ENCODE assay signal across 29 mouse cellular contexts in the genomic region with DNA sequence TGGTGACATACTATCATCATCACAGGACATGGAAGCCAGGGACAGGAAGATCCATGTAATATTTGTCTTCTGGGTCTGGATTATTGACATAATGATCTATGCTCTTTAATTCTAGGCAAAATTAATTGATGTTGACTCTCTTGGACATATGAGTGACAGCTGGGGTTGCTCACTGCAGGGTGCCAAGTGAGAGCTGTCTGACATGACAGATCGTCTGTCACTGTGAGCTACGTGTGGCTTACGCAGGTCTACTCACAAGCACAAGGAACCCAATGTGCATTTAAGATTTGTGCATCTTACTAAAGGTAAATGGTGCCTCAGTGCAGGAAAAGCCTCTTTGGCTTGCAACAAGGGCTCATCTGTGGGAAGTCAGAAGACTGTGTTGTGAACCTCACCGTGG.
DNase-seq lines count a peak whose midpoint lies in the region; ATAC-seq and TF ChIP-seq lines count a peak whose summit lies in the region.
"Had no signal": no experiment of that assay in that cellular context is flagged by ENCODE, and none has a peak within 500 bp of the region (broad histone marks: within the 10 kb centered on the region; RNA-seq: fewer than 3 reads in every experiment).

No protein-coding gene starts in this region.

- H3K36me3 ChIP-seq in forebrain, embryonic 13.5 days (ENCODE audit: poor library complexity, severe bottlenecking) = no peaks in the 10 kb centered on the region
- H3K36me3 ChIP-seq in forebrain, embryonic 11.5 days (ENCODE audit: control insufficient read depth, insufficient read depth, low read length) = no peaks in the 10 kb centered on the region
- H3K36me3 ChIP-seq in forebrain, embryonic 16.5 days (ENCODE audit: control insufficient read depth, insufficient read depth) = no peaks in the 10 kb centered on the region
- no peaks in the 10 kb centered on the region for H3K36me3 ChIP-seq in forebrain, embryonic 10.5 days (replicated peaks)
- H3K36me3 ChIP-seq in hindbrain, postnatal 0 days (ENCODE audit: insufficient read depth, low read length) = no peaks in the 10 kb centered on the region
- H3K36me3 ChIP-seq in hindbrain, embryonic 14.5 days (replicated peaks; ENCODE audit: control insufficient read depth, insufficient read depth) = no peaks in the 10 kb centered on the region
- H3K36me3 ChIP-seq: embryonic facial prominence, embryonic 12.5 days; embryonic facial prominence, embryonic 15.5 days; G1E; heart, embryonic 12.5 days; heart, embryonic 15.5 days; hindbrain, embryonic 10.5 days had no signal

- no peak overlapping the region for H3K9ac ChIP-seq in forebrain, embryonic 13.5 days
- no peak overlapping the region for H3K9ac ChIP-seq in forebrain, embryonic 11.5 days (ENCODE audit: low read length)
- H3K9ac ChIP-seq in forebrain, embryonic 16.5 days (replicated peaks; ENCODE audit: low read depth, low read length) = no peak overlapping the region
- no peak overlapping the region for H3K9ac ChIP-seq in hindbrain, postnatal 0 days (replicated peaks; ENCODE audit: low read length)
- no peak overlapping the region for H3K9ac ChIP-seq in hindbrain, embryonic 14.5 days
- H3K9ac ChIP-seq: embryonic facial prominence, embryonic 12.5 days; embryonic facial prominence, embryonic 15.5 days; heart, embryonic 12.5 days; heart, embryonic 15.5 days had no signal

- H3K4me3 ChIP-seq in forebrain, embryonic 13.5 days = no peak overlapping the region
- H3K4me3 ChIP-seq in forebrain, embryonic 11.5 days (ENCODE audit: low read depth, low read length) = no peak overlapping the region
- H3K4me3 ChIP-seq in forebrain, embryonic 16.5 days (replicated peaks; ENCODE audit: low read length) = no peak overlapping the region
- no peak overlapping the region for H3K4me3 ChIP-seq in forebrain, embryonic 10.5 days
- no peak overlapping the region for H3K4me3 ChIP-seq in hindbrain, postnatal 0 days (ENCODE audit: low read length)
- H3K4me3 ChIP-seq in hindbrain, embryonic 14.5 days (replicated peaks; ENCODE audit: low read length) = no peak overlapping the region
- H3K4me3 ChIP-seq: embryonic facial prominence, embryonic 12.5 days; embryonic facial prominence, embryonic 15.5 days; heart, embryonic 12.5 days; heart, embryonic 15.5 days; hindbrain, embryonic 10.5 days had no signal

- H3K27ac ChIP-seq in forebrain, embryonic 13.5 days = 0 out of 2 replicates have a peak overlapping the region, but pooled peaks have one; percentile 36
- H3K27ac ChIP-seq in forebrain, embryonic 11.5 days (ENCODE audit: low read depth, low read length) = no peak overlapping the region
- no peak overlapping the region for H3K27ac ChIP-seq in forebrain, embryonic 16.5 days (ENCODE audit: low read length)
- H3K27ac ChIP-seq in forebrain, embryonic 10.5 days = no peak overlapping the region
- no peak overlapping the region for H3K27ac ChIP-seq in hindbrain, postnatal 0 days
- no peak overlapping the region for H3K27ac ChIP-seq in hindbrain, embryonic 14.5 days
- H3K27ac ChIP-seq: embryonic facial prominence, embryonic 12.5 days; embryonic facial prominence, embryonic 15.5 days; heart, embryonic 15.5 days; hindbrain, embryonic 10.5 days had no signal

- H3K9me3 ChIP-seq in forebrain, embryonic 13.5 days (replicated peaks) = no peaks in the 10 kb centered on the region
- no peaks in the 10 kb centered on the region for H3K9me3 ChIP-seq in forebrain, embryonic 11.5 days (ENCODE audit: control insufficient read depth, low read length)
- no peaks in the 10 kb centered on the region for H3K9me3 ChIP-seq in forebrain, embryonic 16.5 days (ENCODE audit: control insufficient read depth, low read length)
- H3K9me3 ChIP-seq in forebrain, embryonic 10.5 days = no peaks in the 10 kb centered on the region
- H3K9me3 ChIP-seq in hindbrain, postnatal 0 days (ENCODE audit: low read length) = no peaks in the 10 kb centered on the region
- H3K9me3 ChIP-seq in hindbrain, embryonic 14.5 days (ENCODE audit: control insufficient read depth, low read length) = no peaks in the 10 kb centered on the region
- H3K9me3 ChIP-seq: embryonic facial prominence, embryonic 12.5 days; embryonic facial prominence, embryonic 15.5 days; G1E; heart, embryonic 12.5 days; heart, embryonic 15.5 days; hindbrain, embryonic 10.5 days had no signal

- no peak for TF ChIP-seq CTCF in hindbrain, postnatal 0 days (IDR thresholded peaks at IDR 0.05; ENCODE audit: low read depth)
- no peak for TF ChIP-seq CTCF in brain, embryonic 14.5 days (IDR thresholded peaks at IDR 0.05; ENCODE audit: borderline replicate concordance, extremely low read depth, insufficient read depth, insufficient read length)

- H3K4me2 ChIP-seq in forebrain, embryonic 13.5 days = no peak overlapping the region
- no peak overlapping the region for H3K4me2 ChIP-seq in forebrain, embryonic 11.5 days (ENCODE audit: low read depth, low read length, severe bottlenecking)
- H3K4me2 ChIP-seq in forebrain, embryonic 16.5 days (ENCODE audit: low read length) = no peak overlapping the region
- H3K4me2 ChIP-seq in hindbrain, postnatal 0 days (ENCODE audit: low read depth, low read length) = no peak overlapping the region
- no peak overlapping the region for H3K4me2 ChIP-seq in hindbrain, embryonic 14.5 days (replicated peaks)
- H3K4me2 ChIP-seq: embryonic facial prominence, embryonic 12.5 days; embryonic facial prominence, embryonic 15.5 days; heart, embryonic 12.5 days; heart, embryonic 15.5 days had no signal

- no peak for DNase-seq in forebrain, embryonic 11.5 days (ENCODE audit: low spot score)
- no peak for DNase-seq in forebrain, embryonic 10.5 days (ENCODE audit: extremely low spot score, low spot score)
- DNase-seq in hindbrain, postnatal 0 days (ENCODE audit: low spot score) = peak; percentile 30
- DNase-seq in hindbrain, embryonic 14.5 days (ENCODE audit: low spot score) = no peak
- peak; percentile 66 for DNase-seq in brain, embryonic 14.5 days (ENCODE audit: low read depth)
- no peak for DNase-seq in adrenal gland, postnatal 36 days
- DNase-seq: adrenal gland, postnatal 10 days; B cell, adult 2 months; cerebellum, adult 11-12 months; cerebellum, adult 9-10 months; cerebellum, postnatal 25 days; gastrocnemius, postnatal 10 days; gastrocnemius, postnatal 36 days; heart, postnatal 10 days; heart, postnatal 36 days; kidney, adult 18-20 months; kidney, adult 9 months had no signal

- peak; percentile 55; the same call in 1 of the 2 replicates for ATAC-seq in forebrain, embryonic 13.5 days
- no peak for ATAC-seq in forebrain, embryonic 11.5 days (replicated peaks; ENCODE audit: low FRiP score)
- ATAC-seq in forebrain, embryonic 16.5 days = peak; percentile 54; the same call in 1 of the 2 replicates
- no peak for ATAC-seq in hindbrain, postnatal 0 days
- ATAC-seq in hindbrain, embryonic 14.5 days (ENCODE audit: low FRiP score) = no peak
- ATAC-seq: hindbrain, embryonic 16.5 days; inflammation-experienced regulatory T-cells, adult 6 months; intestine, embryonic 16.5 days; Patski had no signal

- H3K4me1 ChIP-seq in forebrain, embryonic 13.5 days = 0 out of 2 replicates have a peak, but pooled peaks cover 17% of the 10 kb centered on the region
- no peaks in the 10 kb centered on the region for H3K4me1 ChIP-seq in forebrain, embryonic 11.5 days (replicated peaks; ENCODE audit: control insufficient read depth, insufficient read depth, low read length)
- H3K4me1 ChIP-seq in forebrain, embryonic 16.5 days (replicated peaks; ENCODE audit: control insufficient read depth, insufficient read depth, low read length) = peaks cover 16% of the 10 kb centered on the region
- H3K4me1 ChIP-seq in forebrain, embryonic 10.5 days = no peaks in the 10 kb centered on the region
- peaks cover 12% of the 10 kb centered on the region; the same call in 1 of the 2 replicates for H3K4me1 ChIP-seq in hindbrain, postnatal 0 days (ENCODE audit: insufficient read depth, low read length)
- H3K4me1 ChIP-seq in hindbrain, embryonic 14.5 days (replicated peaks; ENCODE audit: control insufficient read depth, insufficient read depth, low read length) = peaks cover 17% of the 10 kb centered on the region; the same call in 1 of the 2 replicates
- H3K4me1 ChIP-seq: embryonic facial prominence, embryonic 12.5 days; hindbrain, embryonic 10.5 days had no signal

- WGBS in forebrain, embryonic 13.5 days = 65% methylated on average over 4 of the region's 4 CpGs
- 79% methylated on average over 4 of the region's 4 CpGs for WGBS in forebrain, embryonic 11.5 days
- 55% methylated on average over 4 of the region's 4 CpGs for WGBS in forebrain, embryonic 16.5 days
- WGBS in forebrain, embryonic 10.5 days = 83% methylated on average over 4 of the region's 4 CpGs
- 42% methylated on average over 4 of the region's 4 CpGs for WGBS in hindbrain, postnatal 0 days
- WGBS in hindbrain, embryonic 14.5 days = 42% methylated on average over 4 of the region's 4 CpGs

- H3K27me3 ChIP-seq in forebrain, embryonic 13.5 days = no peaks in the 10 kb centered on the region
- no peaks in the 10 kb centered on the region for H3K27me3 ChIP-seq in forebrain, embryonic 11.5 days (ENCODE audit: control insufficient read depth, insufficient read depth, low read length)
- H3K27me3 ChIP-seq in forebrain, embryonic 16.5 days (replicated peaks; ENCODE audit: control insufficient read depth, insufficient read depth, low read length) = no peaks in the 10 kb centered on the region
- H3K27me3 ChIP-seq in forebrain, embryonic 10.5 days (ENCODE audit: poor library complexity, severe bottlenecking) = no peaks in the 10 kb centered on the region
- H3K27me3 ChIP-seq in hindbrain, postnatal 0 days (ENCODE audit: insufficient read depth, low read length) = no peaks in the 10 kb centered on the region
- no peaks in the 10 kb centered on the region for H3K27me3 ChIP-seq in hindbrain, embryonic 14.5 days (ENCODE audit: control insufficient read depth, insufficient read depth, low read length)
- H3K27me3 ChIP-seq: embryonic facial prominence, embryonic 12.5 days; heart, embryonic 12.5 days; heart, embryonic 15.5 days had no signal

- no peak for TF ChIP-seq POLR2A in brain, embryonic 14.5 days (IDR thresholded peaks at IDR 0.05; ENCODE audit: borderline replicate concordance, extremely low read depth, insufficient read depth, insufficient read length, poor library complexity, severe bottlenecking)

Comparison
In these comparisons a context has a peak if more than half of its experiments do, and no peak if none do; other contexts are left out.
1. ATAC-seq: peak in forebrain, embryonic 13.5 days (single experiment) and forebrain, embryonic 16.5 days (single experiment); none in forebrain, embryonic 11.5 days (single experiment), hindbrain, postnatal 0 days (single experiment) and hindbrain, embryonic 14.5 days (single experiment).
2. DNase-seq: peak in hindbrain, postnatal 0 days (single experiment) and brain, embryonic 14.5 days (single experiment); none in forebrain, embryonic 11.5 days (single experiment), forebrain, embryonic 10.5 days (single experiment), hindbrain, embryonic 14.5 days (single experiment) and adrenal gland, postnatal 36 days (0 of 2).